Mouse (Mus musculus) intestine, embryonic 16.5 days (tissue): ENCODE results near the gene 1110004F10Rik. TPM values are rescaled to one million over a fixed set of nuclear protein-coding genes. Genes with fewer than 3 reads are reported as not detected.

Experiments used
- polyA plus RNA-seq: library from polyadenylated mRNA; unstranded; fragments of >200 nt; fragmentation: Nextera tagmentation; extraction: Ambion mirVana; gene quantifications from 2 replicates; pipeline ENCODE4 v1.2.1, GENCODE M21; 2015

The 1110004F10Rik gene
- polyA plus RNA-seq, 1 experiment from 2014 or later: 206 TPM

Other genes with a start within 250 kb of the 1110004F10Rik start
- gene Sox6, start 601 bp upstream of the 1110004F10Rik start, polyA plus RNA-seq: 25.3 and 26.2 TPM in 2 replicates
- 0.42 and 0.65 TPM in 2 replicates for gene Gm4353, start 45.2 kb downstream of the 1110004F10Rik start, polyA plus RNA-seq